Mouse (Mus musculus): ENCODE results near the gene Il4ra. TPM values are rescaled to one million over a fixed set of nuclear protein-coding genes. Genes with fewer than 3 reads are reported as not detected.

Gene Il4ra
- polyA plus RNA-seq, 1 experiment from 2014 or later: 5.2 TPM

DNA sequence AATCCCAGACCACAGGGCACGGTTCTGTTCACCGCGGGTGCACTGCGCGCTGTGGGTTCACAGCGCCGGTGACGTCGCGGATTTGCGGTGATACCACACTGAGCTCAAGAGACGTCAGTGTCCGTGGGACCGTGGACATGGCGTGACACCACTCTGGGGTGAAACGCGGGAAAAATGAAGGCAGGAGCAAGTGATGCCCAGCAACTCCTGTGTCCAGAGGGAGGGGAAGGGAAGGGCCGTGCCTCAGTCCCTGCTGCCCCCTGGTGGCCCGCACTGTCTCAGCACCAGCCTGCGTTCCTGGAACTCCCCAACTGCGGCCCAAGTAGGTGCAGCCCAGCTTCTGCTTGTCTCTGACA, 29.4 kb downstream of the Il4ra start:
- H3K9me3 ChIP-seq (replicated peaks; ENCODE audit: control insufficient read depth, low read length, poor library complexity, severe bottlenecking): no peaks in the 10 kb centered on the region
- no peaks in the 10 kb centered on the region for H3K27me3 ChIP-seq (ENCODE audit: control insufficient read depth, insufficient read depth, low read depth, low read length)
- peak overlapping the region; percentile 47 for H3K4me3 ChIP-seq (ENCODE audit: low read depth, low read length)
- peak overlapping the region; percentile 97 for H3K4me2 ChIP-seq (ENCODE audit: low read length)
- H3K4me1 ChIP-seq (ENCODE audit: control insufficient read depth, insufficient read depth, low read length): peaks cover 9% of the 10 kb centered on the region
- no peaks in the 10 kb centered on the region for H3K36me3 ChIP-seq (ENCODE audit: control insufficient read depth, insufficient read depth, low read length)
- no peak overlapping the region for H3K27ac ChIP-seq (ENCODE audit: low read length)
- H3K9ac ChIP-seq (ENCODE audit: low read depth, low read length): peak overlapping the region; percentile 66
- under 1% methylated on average over 21 of the region's 21 CpGs for WGBS
- peak; percentile 86 for ATAC-seq

GRCm38 (mm10) chr7:125583325-125584004, 31.5 kb downstream of the Il4ra start:
- Histone ChIP-seq H3K4me1 (ENCODE audit: control insufficient read depth, insufficient read depth, low read length) (peaks cover 6% of the 10 kb centered on the region; the same call in 1 of the 2 replicates), H3K4me2 (ENCODE audit: low read length) (no peak overlapping the region), H3K9me3 (replicated peaks; ENCODE audit: control insufficient read depth, low read length, poor library complexity, severe bottlenecking) (no peaks in the 10 kb centered on the region), H3K27me3 (ENCODE audit: control insufficient read depth, insufficient read depth, low read depth, low read length) (no peaks in the 10 kb centered on the region), H3K36me3 (ENCODE audit: control insufficient read depth, insufficient read depth, low read length) (no peaks in the 10 kb centered on the region), H3K27ac (ENCODE audit: low read length) (no peak overlapping the region), H3K9ac (ENCODE audit: low read depth, low read length) (no peak overlapping the region), H3K4me3 (ENCODE audit: low read depth, low read length) (no peak overlapping the region)
- WGBS: 78% methylated on average over 6 of the region's 6 CpGs
- no peak for ATAC-seq

- Histone ChIP-seq H3K36me3 (ENCODE audit: control insufficient read depth, insufficient read depth, low read length) (no peaks in the 10 kb centered on the region), H3K4me2 (ENCODE audit: low read length) (no peak overlapping the region), H3K27me3 (ENCODE audit: control insufficient read depth, insufficient read depth, low read depth, low read length) (no peaks in the 10 kb centered on the region), H3K9me3 (replicated peaks; ENCODE audit: control insufficient read depth, low read length, poor library complexity, severe bottlenecking) (no peaks in the 10 kb centered on the region), H3K9ac (ENCODE audit: low read depth, low read length) (no peak overlapping the region), H3K4me1 (ENCODE audit: control insufficient read depth, insufficient read depth, low read length) (peaks cover 6% of the 10 kb centered on the region; the same call in 1 of the 2 replicates), H3K4me3 (ENCODE audit: low read depth, low read length) (no peak overlapping the region), H3K27ac (ENCODE audit: low read length) (no peak overlapping the region)
- 90% methylated on average over 5 of the region's 5 CpGs for WGBS
- ATAC-seq: no peak
Observed at GRCm38 (mm10) chr7:125584005-125584369, 32.1 kb downstream of the Il4ra start.

- Histone ChIP-seq H3K4me2 (ENCODE audit: low read length) (no peak overlapping the region), H3K4me3 (ENCODE audit: low read depth, low read length) (no peak overlapping the region), H3K4me1 (ENCODE audit: control insufficient read depth, insufficient read depth, low read length) (no peaks in the 10 kb centered on the region), H3K27me3 (ENCODE audit: control insufficient read depth, insufficient read depth, low read depth, low read length) (no peaks in the 10 kb centered on the region), H3K9ac (ENCODE audit: low read depth, low read length) (no peak overlapping the region), H3K36me3 (ENCODE audit: control insufficient read depth, insufficient read depth, low read length) (no peaks in the 10 kb centered on the region), H3K9me3 (replicated peaks; ENCODE audit: control insufficient read depth, low read length, poor library complexity, severe bottlenecking) (no peaks in the 10 kb centered on the region), H3K27ac (ENCODE audit: low read length) (no peak overlapping the region)
- WGBS: 98% methylated on average over 23 of the region's 23 CpGs
- ATAC-seq: no peak
Observed at GRCm38 (mm10) chr7:125586355-125586754, 34.4 kb downstream of the Il4ra start.

- no peak overlapping the region for H3K4me3 ChIP-seq (ENCODE audit: low read depth, low read length)
- no peaks in the 10 kb centered on the region for H3K4me1 ChIP-seq (ENCODE audit: control insufficient read depth, insufficient read depth, low read length)
- no peaks in the 10 kb centered on the region for H3K9me3 ChIP-seq (replicated peaks; ENCODE audit: control insufficient read depth, low read length, poor library complexity, severe bottlenecking)
- no peaks in the 10 kb centered on the region for H3K36me3 ChIP-seq (ENCODE audit: control insufficient read depth, insufficient read depth, low read length)
- no peaks in the 10 kb centered on the region for H3K27me3 ChIP-seq (ENCODE audit: control insufficient read depth, insufficient read depth, low read depth, low read length)
- H3K4me2 ChIP-seq (ENCODE audit: low read length): no peak overlapping the region
- no peak overlapping the region for H3K9ac ChIP-seq (ENCODE audit: low read depth, low read length)
- ATAC-seq: no peak
- no peak overlapping the region for H3K27ac ChIP-seq (ENCODE audit: low read length)
- WGBS: 90% methylated on average over 4 of the region's 4 CpGs
Observed at GRCm38 (mm10) chr7:125588721-125589120, 36.8 kb downstream of the Il4ra start.

DNA sequence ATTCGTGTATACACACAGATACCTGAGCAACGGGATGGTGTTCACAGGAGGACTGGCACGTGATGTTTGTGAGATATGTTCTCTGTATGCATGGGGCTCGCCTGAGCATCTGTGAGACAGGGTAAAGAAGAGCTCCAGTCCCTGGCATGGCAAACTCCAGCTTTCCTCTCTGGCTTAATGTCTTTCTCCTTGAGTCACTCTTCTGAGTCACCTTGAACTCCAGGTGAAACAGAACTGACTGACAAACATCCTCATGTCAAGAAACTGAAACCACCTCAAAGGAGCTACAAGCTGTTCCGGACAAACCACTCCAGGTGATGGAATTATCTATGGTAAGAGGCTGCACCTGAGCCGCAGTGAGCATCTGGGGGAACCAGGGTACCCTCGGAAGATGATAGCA, 38.0 kb downstream of the Il4ra start:
- Histone ChIP-seq H3K27me3 (ENCODE audit: control insufficient read depth, insufficient read depth, low read depth, low read length) (no peaks in the 10 kb centered on the region), H3K9ac (ENCODE audit: low read depth, low read length) (no peak overlapping the region), H3K4me2 (ENCODE audit: low read length) (no peak overlapping the region), H3K4me3 (ENCODE audit: low read depth, low read length) (no peak overlapping the region), H3K36me3 (ENCODE audit: control insufficient read depth, insufficient read depth, low read length) (no peaks in the 10 kb centered on the region), H3K4me1 (ENCODE audit: control insufficient read depth, insufficient read depth, low read length) (no peaks in the 10 kb centered on the region), H3K9me3 (replicated peaks; ENCODE audit: control insufficient read depth, low read length, poor library complexity, severe bottlenecking) (no peaks in the 10 kb centered on the region), H3K27ac (ENCODE audit: low read length) (no peak overlapping the region)
- ATAC-seq: no peak
- WGBS: 91% methylated on average over 7 of the region's 7 CpGs

- Histone ChIP-seq H3K27me3 (ENCODE audit: control insufficient read depth, insufficient read depth, low read depth, low read length) (no peaks in the 10 kb centered on the region), H3K9ac (ENCODE audit: low read depth, low read length) (no peak overlapping the region), H3K36me3 (ENCODE audit: control insufficient read depth, insufficient read depth, low read length) (no peaks in the 10 kb centered on the region), H3K27ac (ENCODE audit: low read length) (no peak overlapping the region), H3K4me1 (ENCODE audit: control insufficient read depth, insufficient read depth, low read length) (no peaks in the 10 kb centered on the region), H3K4me2 (ENCODE audit: low read length) (no peak overlapping the region), H3K9me3 (replicated peaks; ENCODE audit: control insufficient read depth, low read length, poor library complexity, severe bottlenecking) (no peaks in the 10 kb centered on the region), H3K4me3 (ENCODE audit: low read depth, low read length) (no peak overlapping the region)
- WGBS: 93% methylated on average over 4 of the region's 4 CpGs
- ATAC-seq: no peak
Observed at GRCm38 (mm10) chr7:125593831-125594230, 41.9 kb downstream of the Il4ra start.

DNA sequence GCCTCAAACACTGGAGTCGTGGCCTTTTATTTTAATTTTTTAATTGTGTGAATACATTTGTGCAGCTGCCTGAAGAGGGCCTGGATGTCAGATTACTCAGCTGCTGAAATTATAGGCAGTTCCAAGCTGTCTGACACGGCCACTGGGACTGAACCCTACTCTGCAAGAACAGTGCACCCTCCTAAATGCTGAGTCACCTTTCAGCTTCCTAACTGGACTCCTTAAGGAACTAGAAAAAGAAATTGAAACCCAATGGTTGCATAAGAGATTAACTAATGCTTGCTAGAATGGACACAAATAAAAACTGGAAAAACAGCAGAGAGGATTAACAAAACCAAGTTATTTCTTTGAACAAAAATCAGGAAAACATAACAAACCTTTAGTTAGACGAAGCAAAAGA, 44.5 kb downstream of the Il4ra start:
- Histone ChIP-seq H3K4me1 (ENCODE audit: control insufficient read depth, insufficient read depth, low read length) (no peaks in the 10 kb centered on the region), H3K27me3 (ENCODE audit: control insufficient read depth, insufficient read depth, low read depth, low read length) (no peaks in the 10 kb centered on the region; the same call in 1 of the 2 replicates), H3K4me2 (ENCODE audit: low read length) (no peak overlapping the region), H3K36me3 (ENCODE audit: control insufficient read depth, insufficient read depth, low read length) (no peaks in the 10 kb centered on the region), H3K9me3 (replicated peaks; ENCODE audit: control insufficient read depth, low read length, poor library complexity, severe bottlenecking) (no peaks in the 10 kb centered on the region), H3K9ac (ENCODE audit: low read depth, low read length) (no peak overlapping the region), H3K4me3 (ENCODE audit: low read depth, low read length) (no peak overlapping the region), H3K27ac (ENCODE audit: low read length) (no peak overlapping the region)
- WGBS: 61% methylated on average over 3 of the region's 3 CpGs
- no peak for ATAC-seq

DNA sequence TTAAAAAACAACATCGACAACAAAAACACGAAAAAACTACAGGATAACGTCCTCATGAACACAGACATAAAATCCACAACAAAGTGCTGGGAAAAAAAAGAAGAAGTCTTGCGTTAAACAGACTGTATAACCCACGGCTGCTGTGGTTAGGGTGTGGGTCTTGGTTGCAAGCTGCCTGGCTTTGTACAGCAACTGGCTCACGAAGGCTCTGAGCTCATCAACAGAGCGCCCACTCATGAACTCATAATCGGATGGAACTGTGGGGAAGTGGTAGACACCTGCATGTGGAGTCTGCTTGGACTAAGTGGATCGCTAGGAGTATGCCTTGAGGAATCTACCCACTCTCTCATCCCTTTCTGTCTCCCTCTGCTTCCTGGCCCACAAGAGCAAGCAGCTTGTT, 45.2 kb downstream of the Il4ra start:
- no peak for ATAC-seq
- no peak overlapping the region for H3K27ac ChIP-seq (ENCODE audit: low read length)
- H3K27me3 ChIP-seq (ENCODE audit: control insufficient read depth, insufficient read depth, low read depth, low read length): no peaks in the 10 kb centered on the region; the same call in 1 of the 2 replicates
- H3K36me3 ChIP-seq (ENCODE audit: control insufficient read depth, insufficient read depth, low read length): no peaks in the 10 kb centered on the region
- no peak overlapping the region for H3K9ac ChIP-seq (ENCODE audit: low read depth, low read length)
- H3K4me1 ChIP-seq (ENCODE audit: control insufficient read depth, insufficient read depth, low read length): no peaks in the 10 kb centered on the region
- H3K4me3 ChIP-seq (ENCODE audit: low read depth, low read length): no peak overlapping the region
- H3K4me2 ChIP-seq (ENCODE audit: low read length): no peak overlapping the region
- no peaks in the 10 kb centered on the region for H3K9me3 ChIP-seq (replicated peaks; ENCODE audit: control insufficient read depth, low read length, poor library complexity, severe bottlenecking)
- 91% methylated on average over 9 of the region's 9 CpGs for WGBS
